Mouse (Mus musculus): ENCODE results near the gene 4430402I18Rik.

GRCm38 (mm10) chr19:28926366-28926765 is 41.2 kb downstream of the 4430402I18Rik start:
- TF ChIP-seq MAFK (IDR thresholded peaks at IDR 0.05; ENCODE audit: insufficient read depth, low read depth, low read length) (no peak), ZNF384 (IDR thresholded peaks at IDR 0.05; ENCODE audit: low read depth, low read length) (no peak), CHD2 (IDR thresholded peaks at IDR 0.05; ENCODE audit: low read depth, low read length) (no peak), HCFC1 (IDR thresholded peaks at IDR 0.05; ENCODE audit: borderline replicate concordance, insufficient read depth, low read length) (no peak)

All from ES-E14 (cell line).